Mouse (Mus musculus) G1E (cell line): ENCODE measurements around the gene Gm42878.

Experiments used
- CTCF ChIP-seq: IDR thresholded peaks from 2 replicates; pipeline ENCODE4 v1.5.1; 2012; ENCODE audit warnings: low read depth, low read length, inconsistent platforms, mixed read lengths
- GATA1 ChIP-seq: IDR thresholded peaks from 2 replicates; pipeline ENCODE4 v1.6.1; 2012; ENCODE audit warnings: borderline replicate concordance, low read length, inconsistent platforms, mixed read lengths
- GATA2 ChIP-seq: IDR thresholded peaks from 2 replicates; pipeline ENCODE4 v1.6.1; 2012; ENCODE audit warnings: low read depth, low read length, inconsistent platforms, borderline replicate concordance
- POLR2AphosphoS5 ChIP-seq: IDR thresholded peaks from 2 replicates; pipeline ENCODE4 v1.6.1; 2012; ENCODE audit warnings: low read depth, low read length, inconsistent platforms; ENCODE audit not compliant: insufficient replicate concordance
- TAL1 ChIP-seq: conservative IDR thresholded peaks from 2 replicates; pipeline ENCODE4 v1.6.1; 2012; ENCODE audit warnings: low read depth, low read length, inconsistent platforms, mixed read lengths

GRCm38 (mm10) chr5:121585005-121585404 lies 39.7 kb upstream of the Gm42878 start:
- TF ChIP-seq CTCF: no peak
- TF ChIP-seq GATA1: no peak
- no peak for TF ChIP-seq TAL1
- no peak for TF ChIP-seq POLR2AphosphoS5
- TF ChIP-seq GATA2: no peak
